Mouse (Mus musculus): ENCODE measurements around the gene Gm3383. TPM values are rescaled to one million over a fixed set of nuclear protein-coding genes. Genes with fewer than 3 reads are reported as not detected.
"Not testable (repeated sequence)": the region's sequence is repeated elsewhere in the genome, so short reads cannot be mapped to it uniquely, and the experiment has no call there.

The Gm3383 gene
- not detected in 2 replicates for polyA plus RNA-seq (2011; ENCODE audit: insufficient read length, low read depth, missing spikeins)

DNA sequence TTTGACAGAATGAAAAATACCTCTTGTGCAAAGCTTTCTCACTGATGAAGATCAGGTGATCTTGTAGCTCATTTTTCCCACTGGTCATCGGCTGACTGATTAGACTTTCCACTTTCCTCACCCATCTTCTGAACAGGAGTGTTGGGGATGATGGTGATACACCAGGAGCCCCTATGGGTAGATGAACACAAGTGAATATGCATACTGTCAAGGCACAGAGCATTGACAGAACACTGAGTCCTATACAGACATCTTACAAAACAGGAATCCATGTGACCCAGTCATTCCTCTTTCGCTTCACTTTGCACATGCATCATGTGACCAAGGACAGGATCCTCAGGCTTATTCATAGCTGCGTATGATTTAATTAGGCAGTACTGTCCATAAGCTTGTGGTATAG is at the start of gene Gm3383:
Gene Gm3383 (minus strand): TSS at position 101 of the 400 bp plus-strand sequence.
- H3K4me1 ChIP-seq (ENCODE audit: control insufficient read depth, insufficient read depth, low read length); H3K4me3 ChIP-seq (ENCODE audit: insufficient read depth, low read length); H3K27ac ChIP-seq (ENCODE audit: insufficient read depth, low read length): not testable (repeated sequence)

DNA sequence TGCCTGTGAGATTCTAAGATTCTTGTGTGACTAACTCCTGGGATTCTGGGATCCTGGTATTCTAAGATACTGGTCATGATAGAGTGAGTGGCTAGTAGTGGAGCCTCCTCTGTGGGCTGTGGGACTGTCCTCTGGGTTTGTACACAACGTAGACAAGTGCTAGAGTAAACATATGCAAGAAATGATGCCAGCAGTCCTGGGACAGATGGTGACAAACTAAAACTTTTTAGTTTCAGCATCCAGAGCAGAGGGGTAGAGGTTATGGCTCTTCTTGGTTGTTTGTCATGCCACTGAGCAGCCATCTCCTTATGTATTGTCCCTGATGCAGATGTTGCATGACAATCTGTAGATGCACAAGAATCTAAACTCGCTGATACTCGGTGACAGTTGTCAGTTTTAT is 48.1 kb upstream of the Gm3383 start:
- not testable (repeated sequence) for H3K4me1 ChIP-seq (ENCODE audit: control insufficient read depth, insufficient read depth, low read length); H3K27ac ChIP-seq (ENCODE audit: insufficient read depth, low read length); H3K4me3 ChIP-seq (ENCODE audit: insufficient read depth, low read length)

DNA sequence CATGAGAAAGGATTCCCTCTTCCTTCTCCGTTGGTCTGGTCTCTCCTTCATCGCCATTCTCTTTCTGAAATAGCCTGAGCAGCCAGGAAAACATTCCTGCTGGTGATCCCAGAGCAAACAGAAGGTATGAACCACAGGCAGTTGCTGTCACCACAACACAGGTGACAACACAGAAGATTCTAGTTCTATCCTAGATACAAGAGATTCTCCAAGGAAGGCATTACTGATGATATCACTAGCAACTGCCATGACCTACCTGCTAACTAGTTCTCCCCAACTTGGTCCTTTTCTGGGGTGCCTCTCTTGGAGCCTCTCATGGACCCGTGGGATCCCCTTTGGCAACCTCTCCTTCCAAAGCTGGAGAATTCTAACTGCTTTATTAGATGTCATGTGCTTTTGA is 22.4 kb upstream of the Gm3383 start, which contains the start of gene Gm3424:
Gene Gm3424 (minus strand): TSS at position 101 of the 400 bp plus-strand sequence.
- H3K27ac ChIP-seq (ENCODE audit: insufficient read depth, low read length); H3K4me3 ChIP-seq (ENCODE audit: insufficient read depth, low read length); H3K4me1 ChIP-seq (ENCODE audit: control insufficient read depth, insufficient read depth, low read length): not testable (repeated sequence)

DNA sequence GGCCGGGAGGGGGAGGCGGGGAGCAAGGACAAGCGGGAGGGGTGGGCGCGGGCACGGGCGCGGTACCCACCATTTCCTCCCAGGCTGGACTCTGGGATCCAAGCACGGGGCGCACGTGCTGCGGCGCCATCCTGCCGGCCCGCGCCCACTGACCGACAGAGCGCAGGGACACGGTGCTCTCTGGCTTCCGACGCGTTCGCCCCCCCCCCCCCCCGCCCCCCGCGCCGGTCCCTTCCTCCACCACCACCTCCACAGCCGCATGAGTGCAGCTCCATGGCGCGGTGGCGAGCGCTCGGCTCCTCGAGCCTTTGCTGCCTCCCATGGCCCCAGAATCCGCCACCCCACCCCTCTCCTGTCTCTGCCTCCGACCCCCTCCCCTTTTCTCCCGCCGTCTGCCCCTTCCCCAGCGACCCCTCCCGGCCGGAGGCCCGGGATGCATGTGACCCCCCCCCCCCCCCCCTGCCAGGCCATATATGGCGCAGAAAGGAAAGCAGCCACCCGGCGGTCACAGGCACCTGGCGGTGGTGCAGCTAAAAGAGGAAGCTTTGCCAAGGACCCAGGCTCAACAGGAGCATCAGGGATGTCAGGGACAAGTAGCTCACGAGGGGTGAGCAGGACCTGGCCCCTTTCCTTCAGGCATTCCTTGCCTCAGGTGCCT is 5.0 kb upstream of the Gm3383 start:
- H3K4me3 ChIP-seq (ENCODE audit: insufficient read depth, low read length); H3K4me1 ChIP-seq (ENCODE audit: control insufficient read depth, insufficient read depth, low read length); H3K27ac ChIP-seq (ENCODE audit: insufficient read depth, low read length): not testable (repeated sequence)

DNA sequence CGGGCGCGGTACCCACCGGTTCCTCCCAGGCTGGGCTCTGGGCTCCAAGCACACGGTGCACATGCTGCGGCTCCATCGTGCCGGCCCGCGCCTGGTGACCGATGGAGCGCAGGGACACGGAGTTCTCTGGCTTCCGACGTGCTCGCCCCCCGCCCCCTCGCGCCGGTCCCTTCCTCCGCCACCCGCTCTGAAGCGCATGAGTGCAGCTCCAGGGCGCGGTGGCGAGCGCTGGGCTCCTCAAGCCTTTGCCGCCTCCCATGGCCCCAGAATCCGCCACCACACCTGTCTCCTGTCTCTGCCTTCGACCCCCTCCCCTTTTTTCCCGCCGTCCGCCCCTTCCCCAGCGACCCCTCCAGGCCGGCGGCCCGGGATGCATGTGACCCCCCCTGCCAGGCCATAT is 66.3 kb downstream of the Gm3383 start, which contains the start of gene Gm3373:
Gene Gm3373 (minus strand): TSS at position 101 of the 400 bp plus-strand sequence.
- not testable (repeated sequence) for H3K4me3 ChIP-seq (ENCODE audit: insufficient read depth, low read length); H3K4me1 ChIP-seq (ENCODE audit: control insufficient read depth, insufficient read depth, low read length); H3K27ac ChIP-seq (ENCODE audit: insufficient read depth, low read length)

DNA sequence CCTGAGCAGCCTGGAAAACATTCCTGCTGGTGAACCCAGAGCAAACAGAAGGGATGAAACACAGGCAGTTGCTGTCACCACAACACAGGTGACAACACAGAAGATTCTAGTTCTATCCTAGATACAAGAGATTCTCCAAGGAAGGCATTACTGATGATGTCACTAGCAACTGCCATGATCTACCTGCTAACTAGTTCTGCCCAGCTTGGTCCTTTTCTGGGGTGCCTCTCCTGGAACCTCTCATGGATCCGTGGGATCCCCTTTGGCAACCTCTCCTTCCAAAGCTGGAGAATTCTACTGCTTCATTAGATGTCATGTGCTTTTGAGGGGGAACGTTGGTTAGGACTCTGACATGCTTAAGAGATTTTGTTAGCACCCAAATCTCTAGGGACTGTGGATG is 120.4 kb downstream of the Gm3383 start, which contains the start of gene Gm9603:
Gene Gm9603 (minus strand): TSS at position 101 of the 400 bp plus-strand sequence.
- H3K27ac ChIP-seq (ENCODE audit: insufficient read depth, low read length); H3K4me1 ChIP-seq (ENCODE audit: control insufficient read depth, insufficient read depth, low read length); H3K4me3 ChIP-seq (ENCODE audit: insufficient read depth, low read length): not testable (repeated sequence)

DNA sequence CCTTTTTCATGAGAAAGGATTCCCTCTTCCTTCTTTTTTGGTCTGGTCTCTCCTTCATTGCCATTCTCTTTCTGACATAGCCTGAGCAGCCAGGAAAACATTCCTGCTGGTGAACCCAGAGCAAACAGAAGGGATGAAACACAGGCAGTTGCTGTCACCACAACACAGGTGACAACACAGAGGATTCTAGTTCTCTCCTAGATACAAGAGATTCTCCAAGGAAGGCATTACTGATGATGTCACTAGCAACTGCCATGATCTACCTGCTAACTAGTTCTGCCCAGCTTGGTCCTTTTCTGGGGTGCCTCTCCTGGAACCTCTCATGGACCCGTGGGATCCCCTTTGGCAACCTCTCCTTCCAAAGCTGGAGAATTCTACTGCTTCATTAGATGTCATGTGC is 174.9 kb downstream of the Gm3383 start, which contains the start of gene Gm8265:
Gene Gm8265 (minus strand): TSS at position 101 of the 400 bp plus-strand sequence.
- not testable (repeated sequence) for H3K27ac ChIP-seq (ENCODE audit: insufficient read depth, low read length); H3K4me3 ChIP-seq (ENCODE audit: insufficient read depth, low read length); H3K4me1 ChIP-seq (ENCODE audit: control insufficient read depth, insufficient read depth, low read length)

Other genes starting within 250 kb of the Gm3383 start
- not detected in 2 replicates for gene Gm8265, start 175.0 kb downstream of the Gm3383 start, polyA plus RNA-seq (2011; ENCODE audit: insufficient read length, low read depth, missing spikeins)
- not detected in 2 replicates for gene Gm9603, start 120.5 kb downstream of the Gm3383 start, polyA plus RNA-seq (2011; ENCODE audit: insufficient read length, low read depth, missing spikeins)
- not detected in 2 replicates for gene Gm3373, start 66.4 kb downstream of the Gm3383 start, polyA plus RNA-seq (2011; ENCODE audit: insufficient read length, low read depth, missing spikeins)
- gene Gm3424, start 22.3 kb upstream of the Gm3383 start, polyA plus RNA-seq (2011; ENCODE audit: insufficient read length, low read depth, missing spikeins) = not detected in 2 replicates
- not detected in 2 replicates for gene Gm8237, start 72.4 kb upstream of the Gm3383 start, polyA plus RNA-seq (2011; ENCODE audit: insufficient read length, low read depth, missing spikeins)
- not detected in 2 replicates for gene Gm3248, start 153.8 kb upstream of the Gm3383 start, polyA plus RNA-seq (2011; ENCODE audit: insufficient read length, low read depth, missing spikeins)
- gene Gm3453, start 171.2 kb upstream of the Gm3383 start, polyA plus RNA-seq (2011; ENCODE audit: insufficient read length, low read depth, missing spikeins) = not detected in 2 replicates

Measured in embryonic fibroblast, embryonic 13.5 days (primary cell).